Mouse (Mus musculus): ENCODE measurements at regions not wholly inside any gene's neighbourhood (a gene's known extent, or its start where the extent isn't known, plus 50 kb on each side); places are given as distances from the start of the nearest gene placed in this dataset.

DNA sequence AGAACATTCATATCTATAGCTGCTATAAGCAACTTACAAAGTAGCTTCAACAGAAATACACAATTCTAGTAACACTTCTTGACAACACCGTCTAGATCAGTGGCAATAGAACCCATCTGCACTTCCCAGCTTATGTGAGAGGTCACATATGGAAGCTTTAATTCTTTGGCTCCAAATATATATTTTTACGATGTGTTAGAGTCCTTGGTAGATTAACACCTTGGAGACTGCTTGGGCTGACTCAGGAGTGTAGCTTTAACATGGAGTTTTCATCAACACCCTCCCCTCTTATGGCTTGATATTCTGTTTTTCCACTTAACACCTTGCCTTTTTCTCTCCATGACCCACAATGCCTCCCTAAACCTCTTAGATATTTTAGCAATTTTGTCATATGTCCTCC, 221.1 kb downstream of the AI593442 start:
- no peak for ATAC-seq (ENCODE audit: insufficient number of reproducible peaks, insufficient read depth, low FRiP score, low TSS enrichment, low read depth)
- H3K36me3 ChIP-seq = no peaks in the 10 kb centered on the region
- WGBS = 75% methylated on average over 2 of the region's 2 CpGs

DNA sequence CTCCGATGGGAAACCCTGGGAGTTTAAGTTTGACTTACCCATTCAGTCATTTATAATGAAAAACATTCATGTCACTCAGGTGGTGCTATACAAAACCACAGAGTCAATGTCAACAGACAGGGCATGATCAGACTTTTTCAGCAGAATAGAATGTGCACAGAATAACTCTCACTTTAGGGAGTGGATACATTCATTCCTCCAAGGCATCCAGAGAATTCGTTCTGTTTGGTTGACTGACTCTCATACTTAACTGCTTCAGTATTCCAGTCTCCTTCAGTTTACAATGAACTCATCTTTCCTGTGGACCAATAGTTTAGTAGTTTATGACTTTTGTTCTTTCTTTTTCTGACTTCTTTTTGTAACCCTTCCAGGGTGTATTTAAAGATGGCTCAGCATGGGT, 225.1 kb downstream of the AI593442 start:
- Histone ChIP-seq H3K4me3 (no peak overlapping the region), H3K27me3 (peaks cover 13% of the 10 kb centered on the region), H3K9me3 (no peaks in the 10 kb centered on the region), H3K27ac (no peak overlapping the region), H3K4me2 (no peak overlapping the region), H3K9ac (no peak overlapping the region), H3K36me3 (no peaks in the 10 kb centered on the region), H3K4me1 (no peaks in the 10 kb centered on the region)
- no peak for ATAC-seq (ENCODE audit: insufficient number of reproducible peaks, insufficient read depth, low FRiP score, low TSS enrichment, low read depth)
- 44% methylated on average over 2 of the region's 2 CpGs for WGBS

More for the DNA sequence above, 221.1 kb downstream of the AI593442 start:
- H3K9me3 ChIP-seq = no peaks in the 10 kb centered on the region
- no peak overlapping the region for H3K4me2 ChIP-seq
- no peak overlapping the region for H3K9ac ChIP-seq
- no peak overlapping the region for H3K27ac ChIP-seq
- H3K4me3 ChIP-seq = no peak overlapping the region
- H3K27me3 ChIP-seq = peaks cover 19% of the 10 kb centered on the region
- no peaks in the 10 kb centered on the region for H3K4me1 ChIP-seq

GRCm38 (mm10) chr9:52451792-52452191, 227.8 kb downstream of the AI593442 start:
- H3K9ac ChIP-seq = no peak overlapping the region
- 76% methylated on average over 3 of the region's 3 CpGs for WGBS
- no peak for ATAC-seq (ENCODE audit: insufficient number of reproducible peaks, insufficient read depth, low FRiP score, low TSS enrichment, low read depth)

DNA sequence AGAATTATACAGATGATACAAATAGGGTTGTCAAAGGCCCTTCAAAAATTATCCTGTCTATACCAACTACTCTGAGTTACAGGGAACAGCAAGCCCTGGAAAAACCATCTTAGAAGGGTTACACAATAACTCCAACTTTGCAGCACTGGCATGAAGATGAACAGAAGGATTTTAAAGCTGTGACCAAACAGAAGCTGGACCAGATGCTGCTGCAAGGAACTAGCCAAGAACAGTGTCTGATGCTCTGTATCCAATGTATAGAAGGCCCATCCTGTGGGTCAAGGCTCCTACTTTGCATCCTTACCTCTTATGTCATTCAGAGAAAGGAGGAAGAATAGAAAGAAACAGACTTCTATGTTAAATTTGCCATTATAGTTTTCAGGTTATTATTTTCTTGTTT, 231.3 kb downstream of the AI593442 start:
- Histone ChIP-seq H3K36me3 (no peaks in the 10 kb centered on the region), H3K4me2 (no peak overlapping the region), H3K9ac (no peak overlapping the region), H3K4me1 (no peaks in the 10 kb centered on the region), H3K27me3 (peaks cover 3% of the 10 kb centered on the region; the same call in 1 of the 2 replicates), H3K9me3 (no peaks in the 10 kb centered on the region), H3K4me3 (no peak overlapping the region), H3K27ac (no peak overlapping the region)
- ATAC-seq (ENCODE audit: insufficient number of reproducible peaks, insufficient read depth, low FRiP score, low TSS enrichment, low read depth) = no peak

More at GRCm38 (mm10) chr9:52451792-52452191, 227.8 kb downstream of the AI593442 start:
- H3K4me1 ChIP-seq = no peaks in the 10 kb centered on the region
- H3K4me3 ChIP-seq = no peak overlapping the region
- peaks cover 3% of the 10 kb centered on the region; the same call in 1 of the 2 replicates for H3K27me3 ChIP-seq
- H3K9me3 ChIP-seq = no peaks in the 10 kb centered on the region
- H3K4me2 ChIP-seq = no peak overlapping the region
- no peaks in the 10 kb centered on the region for H3K36me3 ChIP-seq
- H3K27ac ChIP-seq = no peak overlapping the region

DNA sequence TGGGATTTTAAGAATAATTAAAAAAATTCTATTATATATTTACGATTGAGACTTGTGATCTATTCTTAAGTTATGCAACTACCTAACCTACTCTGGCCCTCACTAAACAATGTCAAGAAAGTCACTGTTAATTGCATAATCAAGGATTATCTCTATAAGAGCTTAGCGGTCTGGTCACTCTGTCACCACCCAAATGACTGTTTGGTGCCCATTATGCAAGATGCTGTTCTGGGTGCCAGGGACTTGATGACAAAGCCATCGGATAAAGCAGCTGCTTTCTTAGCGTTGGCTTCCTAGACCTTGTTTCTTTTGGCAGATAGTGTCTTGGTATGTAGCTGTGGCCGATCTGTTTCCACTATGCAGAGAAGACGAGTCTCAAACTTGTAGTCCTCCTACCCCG, 236.4 kb downstream of the AI593442 start:
- no peaks in the 10 kb centered on the region for H3K27me3 ChIP-seq
- no peak overlapping the region for H3K9ac ChIP-seq
- H3K4me2 ChIP-seq = no peak overlapping the region
- no peaks in the 10 kb centered on the region for H3K4me1 ChIP-seq
- no peak for ATAC-seq (ENCODE audit: insufficient number of reproducible peaks, insufficient read depth, low FRiP score, low TSS enrichment, low read depth)
- no peaks in the 10 kb centered on the region for H3K9me3 ChIP-seq
- H3K27ac ChIP-seq = no peak overlapping the region
- 87% methylated on average over 7 of the region's 7 CpGs for WGBS
- H3K36me3 ChIP-seq = no peaks in the 10 kb centered on the region
- no peak overlapping the region for H3K4me3 ChIP-seq

GRCm38 (mm10) chr9:52434215-52434614, 245.4 kb downstream of the AI593442 start:
- Histone ChIP-seq H3K27ac (no peak overlapping the region), H3K4me3 (no peak overlapping the region), H3K36me3 (no peaks in the 10 kb centered on the region), H3K27me3 (no peaks in the 10 kb centered on the region), H3K4me1 (peaks cover 4% of the 10 kb centered on the region; the same call in 1 of the 2 replicates), H3K4me2 (no peak overlapping the region), H3K9ac (no peak overlapping the region), H3K9me3 (no peaks in the 10 kb centered on the region)
- 62% methylated on average over 4 of the region's 4 CpGs for WGBS
- no peak for ATAC-seq (ENCODE audit: insufficient number of reproducible peaks, insufficient read depth, low FRiP score, low TSS enrichment, low read depth)

DNA sequence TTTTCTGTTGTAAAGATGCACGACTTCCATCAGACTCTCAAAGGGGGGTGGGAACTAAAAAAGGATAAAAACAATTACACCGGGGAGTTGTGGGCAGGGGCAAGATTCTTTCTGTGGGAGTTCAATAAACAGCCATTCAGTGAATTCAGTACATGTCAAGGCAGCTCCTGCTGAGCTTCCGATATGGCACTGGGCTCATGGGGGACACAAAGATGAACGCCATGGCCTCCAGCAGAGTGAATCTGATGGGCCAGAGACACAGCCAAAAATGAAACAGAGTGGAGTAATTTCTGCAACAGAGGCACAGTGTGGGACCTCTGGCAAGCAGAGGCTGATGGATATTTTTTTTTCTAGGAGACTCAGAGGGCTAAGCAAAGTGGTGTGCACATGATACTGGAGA, 254.2 kb downstream of the AI593442 start:
- Histone ChIP-seq H3K27me3 (no peaks in the 10 kb centered on the region), H3K27ac (no peak overlapping the region), H3K4me1 (no peaks in the 10 kb centered on the region), H3K36me3 (no peaks in the 10 kb centered on the region), H3K4me2 (no peak overlapping the region), H3K4me3 (no peak overlapping the region), H3K9ac (no peak overlapping the region), H3K9me3 (no peaks in the 10 kb centered on the region)
- ATAC-seq (ENCODE audit: insufficient number of reproducible peaks, insufficient read depth, low FRiP score, low TSS enrichment, low read depth) = no peak
- 45% methylated on average over 4 of the region's 4 CpGs for WGBS

DNA sequence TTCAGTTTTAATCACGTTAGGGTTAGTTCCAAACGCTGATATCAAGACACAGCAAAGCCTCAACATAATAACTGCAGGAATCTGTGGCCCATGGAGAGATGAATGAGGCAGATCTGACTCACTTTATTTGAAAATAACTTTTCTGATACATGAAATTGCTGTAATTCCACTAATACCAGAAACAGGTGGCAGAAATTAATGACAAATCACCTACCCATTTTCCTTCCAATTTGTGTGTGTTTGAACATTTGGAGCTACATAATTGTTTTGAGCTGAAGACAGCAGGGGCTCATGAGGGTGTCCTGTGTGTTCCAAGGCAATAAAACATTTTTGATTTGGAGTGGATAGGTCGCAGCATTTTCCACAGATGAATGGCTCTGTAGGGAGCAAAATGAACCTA, 254.2 kb upstream of the Zc3h12c start:
- Histone ChIP-seq H3K9me3 (no peaks in the 10 kb centered on the region), H3K36me3 (no peaks in the 10 kb centered on the region), H3K9ac (no peak overlapping the region), H3K27ac (no peak overlapping the region), H3K4me3 (no peak overlapping the region), H3K27me3 (no peaks in the 10 kb centered on the region), H3K4me1 (no peaks in the 10 kb centered on the region), H3K4me2 (no peak overlapping the region)
- no peak for ATAC-seq (ENCODE audit: insufficient number of reproducible peaks, insufficient read depth, low FRiP score, low TSS enrichment, low read depth)
- WGBS = 67% methylated on average over 3 of the region's 3 CpGs

DNA sequence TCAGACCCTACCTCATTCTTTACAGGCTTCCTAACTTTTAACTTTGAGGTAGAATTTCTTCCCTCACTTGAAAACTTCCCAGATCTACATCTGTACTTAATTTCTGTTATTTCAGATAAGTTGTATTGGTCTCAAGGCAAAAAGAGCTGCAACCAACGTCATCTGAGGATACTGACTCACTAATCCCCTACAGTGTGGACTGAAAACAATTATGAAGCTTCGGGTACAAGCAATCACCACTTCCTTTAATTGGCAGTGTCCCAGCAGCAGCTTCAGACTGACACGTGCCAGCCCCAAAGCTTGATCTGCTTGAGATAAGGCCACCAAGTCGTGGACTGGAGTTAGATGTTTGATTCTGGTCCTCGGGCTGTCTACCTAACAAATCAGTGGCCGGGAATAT, 247.3 kb upstream of the Zc3h12c start:
- H3K27me3 ChIP-seq = no peaks in the 10 kb centered on the region

GRCm38 (mm10) chr9:52407841-52408240, 239.5 kb upstream of the Zc3h12c start:
- ATAC-seq (ENCODE audit: insufficient number of reproducible peaks, insufficient read depth, low FRiP score, low TSS enrichment, low read depth) = no peak
- Histone ChIP-seq H3K27ac (no peak overlapping the region), H3K36me3 (no peaks in the 10 kb centered on the region), H3K9ac (no peak overlapping the region), H3K4me2 (no peak overlapping the region), H3K4me1 (no peaks in the 10 kb centered on the region), H3K4me3 (no peak overlapping the region), H3K27me3 (no peaks in the 10 kb centered on the region), H3K9me3 (peaks cover 4% of the 10 kb centered on the region; the same call in 1 of the 2 replicates)
- 87% methylated on average over 6 of the region's 6 CpGs for WGBS

More for the DNA sequence above, 247.3 kb upstream of the Zc3h12c start:
- Histone ChIP-seq H3K9ac (no peak overlapping the region), H3K4me2 (no peak overlapping the region), H3K4me1 (no peaks in the 10 kb centered on the region; the same call in 1 of the 2 replicates), H3K4me3 (no peak overlapping the region), H3K9me3 (no peaks in the 10 kb centered on the region), H3K27ac (no peak overlapping the region), H3K36me3 (no peaks in the 10 kb centered on the region)
- no peak for ATAC-seq (ENCODE audit: insufficient number of reproducible peaks, insufficient read depth, low FRiP score, low TSS enrichment, low read depth)
- 24% methylated on average over 6 of the region's 6 CpGs for WGBS

DNA sequence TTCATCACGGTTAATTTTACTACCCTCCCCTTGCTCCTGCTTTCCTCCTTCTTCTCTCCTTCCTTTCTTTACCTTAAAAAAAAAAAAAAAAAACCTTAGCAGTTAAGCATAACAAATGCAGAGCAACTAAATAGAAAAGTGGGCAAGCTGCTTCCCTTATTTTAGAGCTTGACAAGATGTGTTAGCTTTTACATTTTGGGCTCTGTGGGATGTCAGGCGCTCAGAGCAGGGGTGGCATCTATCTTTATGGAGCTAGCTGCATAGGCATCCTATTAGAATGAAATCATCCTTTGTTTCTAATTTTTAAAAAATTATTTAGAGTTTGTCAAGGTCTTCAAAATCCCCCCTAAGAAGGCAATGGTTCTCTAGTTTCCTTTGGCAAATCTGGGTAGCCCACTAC, 234.1 kb upstream of the Zc3h12c start:
- Histone ChIP-seq H3K27me3 (no peaks in the 10 kb centered on the region), H3K9ac (no peak overlapping the region), H3K4me1 (no peaks in the 10 kb centered on the region), H3K4me2 (no peak overlapping the region), H3K4me3 (no peak overlapping the region), H3K9me3 (peaks cover 4% of the 10 kb centered on the region; the same call in 1 of the 2 replicates), H3K36me3 (no peaks in the 10 kb centered on the region), H3K27ac (no peak overlapping the region)
- 79% methylated on average over 2 of the region's 2 CpGs for WGBS
- no peak for ATAC-seq (ENCODE audit: insufficient number of reproducible peaks, insufficient read depth, low FRiP score, low TSS enrichment, low read depth)

GRCm38 (mm10) chr9:52379031-52379430, 210.7 kb upstream of the Zc3h12c start:
- no peaks in the 10 kb centered on the region for H3K36me3 ChIP-seq
- H3K27me3 ChIP-seq = no peaks in the 10 kb centered on the region
- no peaks in the 10 kb centered on the region for H3K9me3 ChIP-seq
- ATAC-seq (ENCODE audit: insufficient number of reproducible peaks, insufficient read depth, low FRiP score, low TSS enrichment, low read depth) = no peak
- no peaks in the 10 kb centered on the region for H3K4me1 ChIP-seq
- H3K4me3 ChIP-seq = no peak overlapping the region
- no peak overlapping the region for H3K9ac ChIP-seq
- no peak overlapping the region for H3K4me2 ChIP-seq
- no peak overlapping the region for H3K27ac ChIP-seq
- 73% methylated on average over 2 of the region's 2 CpGs for WGBS

- no peak overlapping the region for H3K9ac ChIP-seq
- no peak overlapping the region for H3K27ac ChIP-seq
- no peak overlapping the region for H3K4me3 ChIP-seq
- H3K27me3 ChIP-seq = no peaks in the 10 kb centered on the region
- no peak for ATAC-seq (ENCODE audit: insufficient number of reproducible peaks, insufficient read depth, low FRiP score, low TSS enrichment, low read depth)
- no peaks in the 10 kb centered on the region for H3K4me1 ChIP-seq
- H3K36me3 ChIP-seq = no peaks in the 10 kb centered on the region
- H3K4me2 ChIP-seq = no peak overlapping the region
- no peaks in the 10 kb centered on the region for H3K9me3 ChIP-seq
These were observed 209.4 kb upstream of the Zc3h12c start for GRCm38 (mm10) chr9:52377761-52378160.
